Mouse (Mus musculus) monocyte, adult 5-6 weeks (primary cell): ENCODE data around the gene Cst7. TPM values are rescaled to one million over a fixed set of nuclear protein-coding genes. Genes with fewer than 3 reads are reported as not detected.
"Not testable (repeated sequence)": the region's sequence is repeated elsewhere in the genome, so short reads cannot be mapped to it uniquely, and the experiment has no call there.

Experiments used
- ATAC-seq: fragments of 153-309, 156-312 bp; replicated peaks from 2 replicates; pipeline ENCODE4 v1.8.0; 2017; ENCODE audit warnings: mild to moderate bottlenecking; ENCODE audit not compliant: low TSS enrichment, insufficient number of reproducible peaks, severe bottlenecking, poor library complexity, low FRiP score
- total RNA-seq: library from RNA; stranded (forward); fragments of 200-1000, 200-491, 200-594 nt; gene quantifications from 3 replicates; pipeline ENCODE4 v1.2.3, GENCODE M21; 2017

Gene Cst7
- 51.6 to 155 TPM (median 65.2 TPM) in 3 replicates for total RNA-seq

- ATAC-seq, result peak; percentile 57
Measured at GRCm38 (mm10) chr2:150569847-150570590, at the start of gene Cst7. Gene Cst7 (plus strand): TSS chr2:150570415.

DNA sequence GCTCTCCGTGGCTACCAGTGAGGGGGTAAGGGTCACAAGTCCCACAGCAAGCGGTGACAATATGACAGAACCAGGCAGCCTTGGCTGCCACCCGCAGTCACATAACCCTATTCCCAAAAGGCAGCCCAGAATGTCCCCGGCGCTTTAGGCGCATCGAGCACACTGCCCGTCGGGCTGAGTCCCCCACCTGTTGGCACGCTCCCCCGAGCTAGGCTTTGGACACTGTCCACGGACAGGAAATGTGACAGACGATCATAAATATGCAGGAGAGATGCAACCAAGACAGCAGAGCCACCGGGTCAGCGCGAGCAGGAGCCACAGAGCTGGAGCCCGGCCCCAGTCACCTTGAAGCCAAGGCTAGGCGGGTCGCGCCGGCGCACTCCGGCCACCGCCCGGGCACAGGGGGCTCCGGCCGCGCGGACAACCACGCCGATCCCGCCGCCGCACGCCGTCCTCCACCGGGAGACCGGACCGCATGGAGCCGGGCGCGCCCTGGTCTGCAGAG, 44.5 kb upstream of the Cst7 start:
- no peak for ATAC-seq

DNA sequence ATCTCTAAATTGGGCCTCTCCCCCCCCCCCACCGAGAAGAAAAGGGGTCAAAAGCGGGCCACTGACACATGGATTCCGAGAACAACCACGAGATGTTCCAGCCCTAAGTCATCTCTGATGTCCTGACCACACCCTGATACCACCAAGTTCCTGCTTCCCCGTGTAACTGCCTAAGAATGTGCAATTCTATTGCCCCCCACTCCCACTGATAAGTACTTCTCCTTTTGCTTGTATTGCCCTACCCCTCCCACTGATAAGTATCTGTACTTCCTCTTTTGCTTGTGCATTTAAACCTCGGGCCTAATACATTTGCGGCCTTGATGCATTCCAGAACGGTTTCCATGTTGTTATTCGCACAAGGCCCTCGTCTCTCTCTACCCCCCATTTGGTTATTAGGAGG, 20.6 kb upstream of the Cst7 start:
- not testable (repeated sequence) for ATAC-seq

DNA sequence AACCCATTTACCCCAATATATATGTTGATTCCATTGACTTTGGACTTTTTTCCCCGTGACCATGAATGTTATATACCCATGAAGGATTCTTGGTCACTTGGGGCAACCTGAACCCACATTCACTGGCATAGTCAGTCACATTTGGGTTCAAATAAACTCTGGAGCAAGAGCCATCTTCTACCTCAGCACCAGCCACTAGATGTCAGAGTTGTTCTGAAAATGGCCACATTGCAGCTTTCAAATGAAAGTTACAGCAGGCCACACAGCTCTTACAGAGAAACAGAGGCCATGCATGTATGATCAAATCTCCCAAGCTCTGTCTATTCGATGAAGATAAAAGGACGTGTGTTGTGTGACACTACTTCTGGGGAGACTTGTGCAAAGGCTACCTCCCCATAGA, 11.6 kb upstream of the Cst7 start:
- no peak; the same call in 1 of the 2 replicates for ATAC-seq

- no peak for ATAC-seq
Measured at GRCm38 (mm10) chr2:150567051-150567450, 3.2 kb upstream of the Cst7 start.

GRCm38 (mm10) chr2:150570761-150571160, 546 bp downstream of the Cst7 start:
- ATAC-seq, result no peak

DNA sequence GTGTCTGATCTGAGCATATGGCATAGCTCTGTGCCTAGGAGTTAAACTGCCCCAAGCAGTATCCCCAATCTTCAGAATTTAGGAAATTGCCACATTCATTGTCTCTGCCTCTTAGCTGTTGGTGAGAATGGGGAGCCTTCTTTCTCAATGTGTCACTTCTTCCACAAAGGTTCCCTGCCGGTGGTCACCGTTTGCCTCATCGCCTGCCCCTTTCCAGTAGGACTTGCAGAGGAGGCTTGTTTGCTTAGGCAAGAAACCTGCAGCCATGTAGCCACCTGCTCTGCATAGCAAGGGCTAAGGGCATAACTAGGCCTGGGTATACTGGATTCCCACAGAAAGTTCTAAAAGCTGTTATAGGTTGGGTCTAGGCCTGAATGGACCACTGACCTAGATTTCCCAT, 2.2 kb downstream of the Cst7 start:
- no peak for ATAC-seq

DNA sequence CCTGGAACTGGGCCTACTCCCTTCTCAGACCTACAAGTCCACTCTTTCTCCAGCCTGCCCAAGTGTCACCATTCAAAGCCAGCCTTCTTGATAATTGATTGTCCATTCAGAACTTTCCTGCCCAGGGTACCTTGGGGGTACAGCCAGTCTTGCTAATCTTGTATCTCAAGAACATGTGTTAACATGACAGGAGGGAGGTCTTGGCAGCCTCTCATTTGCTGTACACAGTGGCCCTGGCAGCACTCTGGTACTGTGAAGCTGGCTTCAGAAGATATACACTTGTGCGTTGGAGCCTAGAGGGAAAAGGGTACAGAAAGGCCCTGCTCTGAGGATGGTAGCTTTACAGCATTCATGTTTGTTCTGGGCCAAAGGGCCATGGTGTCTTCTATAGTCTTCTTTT, 6.0 kb downstream of the Cst7 start:
- ATAC-seq, result no peak

DNA sequence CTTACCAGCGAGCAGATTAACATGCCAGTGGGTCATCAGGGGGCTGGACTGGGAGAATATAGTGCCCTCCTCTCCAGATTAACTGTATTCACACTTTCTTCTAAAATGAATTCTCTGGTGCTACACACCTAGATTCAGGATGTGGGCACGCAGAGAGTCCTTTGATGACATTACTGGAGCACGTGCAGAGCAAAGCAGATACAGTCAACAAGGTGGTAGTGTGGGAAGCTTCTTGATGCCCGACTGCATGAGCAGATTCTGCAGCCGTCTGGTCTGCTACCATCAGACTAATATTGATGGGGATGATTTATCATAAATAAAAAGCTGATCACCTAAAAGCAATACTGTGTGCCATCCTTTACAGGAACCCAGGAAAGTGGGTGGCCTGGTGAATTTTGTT, 8.4 kb downstream of the Cst7 start:
- no peak for ATAC-seq

- no peak for ATAC-seq
Measured at GRCm38 (mm10) chr2:150579628-150580027, 9.4 kb downstream of the Cst7 start.

DNA sequence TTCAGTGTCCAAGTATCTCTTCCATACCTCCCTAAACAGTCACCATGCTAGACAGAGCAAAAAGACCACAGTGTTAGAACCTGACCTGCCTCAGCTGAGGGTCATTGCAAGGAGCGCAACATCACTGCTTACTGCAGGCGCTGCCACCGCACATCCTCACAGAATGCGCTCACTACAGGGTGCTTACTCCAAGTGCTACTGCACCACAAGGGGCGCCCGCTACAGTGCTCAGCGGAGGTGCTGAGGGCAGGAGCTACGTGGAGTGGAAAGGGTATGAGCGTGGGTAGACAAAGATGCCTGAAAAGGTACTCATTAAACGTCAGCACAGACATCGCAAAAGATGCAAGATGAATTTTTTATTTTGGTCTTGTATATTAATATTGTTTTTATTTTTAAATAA, 18.9 kb downstream of the Cst7 start:
- no peak for ATAC-seq

GRCm38 (mm10) chr2:150595411-150596190, 25.4 kb downstream of the Cst7 start:
- no peak for ATAC-seq

- ATAC-seq, result no peak
Measured at GRCm38 (mm10) chr2:150600263-150600662, 30.0 kb downstream of the Cst7 start.

DNA sequence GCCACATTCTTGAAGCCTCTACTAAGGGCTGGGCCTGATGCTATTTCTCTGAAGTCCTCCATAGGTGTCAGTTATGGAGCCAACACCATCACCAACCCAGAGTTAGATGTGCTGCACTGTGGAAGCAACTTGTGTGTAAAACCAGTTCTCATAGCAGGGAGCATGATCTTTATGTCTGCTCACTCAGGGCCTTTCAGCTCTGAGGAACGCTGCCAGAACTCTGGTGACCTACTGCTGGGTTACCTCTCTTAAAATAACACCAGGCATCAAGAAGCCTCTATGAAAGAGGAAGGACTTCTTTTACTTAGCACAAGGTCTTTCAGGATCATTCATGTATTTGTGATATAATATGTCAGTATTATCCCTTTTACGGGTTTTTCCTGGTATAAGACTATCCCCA, 32.0 kb downstream of the Cst7 start:
- no peak for ATAC-seq

- ATAC-seq, result no peak
Measured at GRCm38 (mm10) chr2:150604802-150605201, 34.6 kb downstream of the Cst7 start.

- no peak for ATAC-seq
Measured at GRCm38 (mm10) chr2:150607086-150607485, 36.9 kb downstream of the Cst7 start.

- peak; percentile 94 for ATAC-seq
Measured at GRCm38 (mm10) chr2:150608087-150608799, 38.0 kb downstream of the Cst7 start, which contains the start of gene Apmap. Gene Apmap (minus strand): TSS chr2:150608567.

GRCm38 (mm10) chr2:150608872-150609560, 38.8 kb downstream of the Cst7 start:
- peak; percentile 30 for ATAC-seq

GRCm38 (mm10) chr2:150610097-150610496, 39.9 kb downstream of the Cst7 start:
- ATAC-seq, result no peak
